Mouse (Mus musculus): ENCODE data around the gene E030025P04Rik. TPM values are rescaled to one million over a fixed set of nuclear protein-coding genes. Genes with fewer than 3 reads are reported as not detected.

E030025P04Rik gene
- polyA plus RNA-seq, 1 experiment from 2014 or later: not detected

DNA sequence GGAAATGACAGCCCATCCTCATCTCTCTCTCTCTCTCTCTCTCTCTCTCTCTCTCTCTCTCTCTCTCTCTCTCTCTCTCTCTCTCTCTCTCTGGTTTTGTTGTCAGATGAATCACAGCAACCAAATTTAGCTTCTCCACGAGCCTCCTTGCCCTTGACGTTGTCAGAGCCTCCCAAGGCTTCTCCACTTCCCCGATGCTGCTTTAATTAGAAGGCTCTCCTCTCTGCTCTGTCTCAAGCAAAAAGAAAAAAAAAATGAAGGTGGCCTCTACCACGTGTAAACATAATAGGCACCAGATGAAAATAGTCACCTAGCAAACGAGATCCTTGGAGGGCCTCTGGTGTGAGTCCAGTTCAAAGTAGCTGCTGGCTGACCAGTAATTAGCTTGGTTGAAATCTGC is 52.3 kb downstream of the E030025P04Rik start:
- Histone ChIP-seq H3K4me1 (replicated peaks) (no peaks in the 10 kb centered on the region), H3K4me3 (replicated peaks) (no peak overlapping the region), H3K4me2 (replicated peaks) (no peak overlapping the region), H3K27me3 (no peaks in the 10 kb centered on the region), H3K9me3 (no peaks in the 10 kb centered on the region), H3K9ac (replicated peaks) (no peak overlapping the region), H3K36me3 (no peaks in the 10 kb centered on the region), H3K27ac (no peak overlapping the region)
- no peak for ATAC-seq
- WGBS: 18% methylated on average over 5 of the region's 5 CpGs

Other genes with a start within 250 kb of the E030025P04Rik start
- 15.4 and 17.2 TPM in 2 replicates for gene Axin2, start 224.0 kb downstream of the E030025P04Rik start, polyA plus RNA-seq (2015; fragmentation: Nextera tagmentation; extraction: Ambion mirVana)
- gene Rgs9, start 153.8 kb upstream of the E030025P04Rik start, polyA plus RNA-seq (2015; fragmentation: Nextera tagmentation; extraction: Ambion mirVana): 7.2 and 7.3 TPM in 2 replicates
- gene Gna13, start 218.5 kb upstream of the E030025P04Rik start, polyA plus RNA-seq (2015; fragmentation: Nextera tagmentation; extraction: Ambion mirVana): 16.2 and 16.4 TPM in 2 replicates